Mouse (Mus musculus): ENCODE measurements at regions not wholly inside any gene's neighbourhood (a gene's known extent, or its start where the extent isn't known, plus 50 kb on each side); places are given as distances from the start of the nearest gene placed in this dataset.

- TF ChIP-seq CTCF (IDR thresholded peaks at IDR 0.05) (no peak), POLR2A (IDR thresholded peaks at IDR 0.05; ENCODE audit: insufficient read depth, low read depth, low read length) (no peak), EP300 (IDR thresholded peaks at IDR 0.05; ENCODE audit: insufficient read depth, low read depth, low read length) (no peak)
These were observed 505.9 kb upstream of the Tmem132c start for GRCm38 (mm10) chr5:126735733-126736132.

Data from heart, adult 2 months (tissue).